Mouse (Mus musculus) kidney, adult 2 months (tissue): Measurements from ENCODE around the gene Gm10160.

Experiments used
- CTCF ChIP-seq: fragments of 200-500 bp; conservative IDR thresholded peaks from 2 replicates; pipeline ENCODE4 v1.5.1; 2011; ENCODE audit warnings: low read depth, mild to moderate bottlenecking, control low read depth, low read length, moderate library complexity, mixed read lengths; ENCODE audit not compliant: insufficient read depth, insufficient read length
- POLR2A ChIP-seq: fragments of 200-500 bp; IDR thresholded peaks from one replicate; pipeline ENCODE4 v1.6.1; 2011; ENCODE audit warnings: low read depth, low read length, control low read depth

GRCm38 (mm10) chr7:81872493-81873013, 17.0 kb upstream of the Gm10160 start:
- no peak for TF ChIP-seq CTCF
- no peak for TF ChIP-seq POLR2A
